Mouse (Mus musculus): ENCODE measurements at regions not wholly inside any gene's neighbourhood (a gene's known extent, or its start where the extent isn't known, plus 50 kb on each side); places are given as distances from the start of the nearest gene placed in this dataset.
A peak's percentile ranks its signal among the peaks of the same experiment; 100 is the strongest.

DNA sequence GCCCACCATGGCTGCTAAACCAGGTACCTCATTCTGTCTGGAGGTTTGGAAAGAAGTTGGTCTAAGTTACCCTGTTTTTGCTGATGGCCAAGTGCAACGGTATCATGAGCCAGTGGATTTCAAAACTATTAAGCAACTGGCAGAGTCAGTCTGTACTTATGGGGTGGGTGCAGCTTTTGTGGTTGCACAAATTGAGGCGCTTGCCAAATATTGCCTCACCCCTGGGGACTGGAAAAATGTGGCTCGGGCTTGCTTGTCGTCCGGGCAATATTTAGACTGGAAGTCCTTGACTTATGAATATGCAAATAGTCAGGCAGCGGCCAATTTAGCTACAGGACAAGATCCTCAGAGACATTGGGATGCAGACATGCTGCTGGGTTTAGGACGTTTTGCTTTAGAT, 110.2 kb downstream of the Olfr164 start:
- no peaks in the 10 kb centered on the region for H3K9me3 ChIP-seq (ENCODE audit: low read length)
- H3K27me3 ChIP-seq (ENCODE audit: insufficient read depth, low read length): no peaks in the 10 kb centered on the region
- no peak overlapping the region for H3K27ac ChIP-seq (ENCODE audit: low read depth)
- ATAC-seq: no peak
- no peak overlapping the region for H3K4me2 ChIP-seq (ENCODE audit: low read depth, low read length)
- DNase-seq: peak; percentile 11
- H3K9ac ChIP-seq (replicated peaks): no peak overlapping the region
- WGBS (ENCODE audit: insufficient replicate concordance): 78% methylated on average over 7 of the region's 7 CpGs
- H3K4me1 ChIP-seq (ENCODE audit: insufficient read depth): no peaks in the 10 kb centered on the region
- H3K4me3 ChIP-seq (ENCODE audit: low read depth, low read length): no peak overlapping the region
- no peaks in the 10 kb centered on the region for H3K36me3 ChIP-seq (replicated peaks; ENCODE audit: insufficient read depth, low read length)
- TF ChIP-seq CTCF (IDR thresholded peaks at IDR 0.05; ENCODE audit: low read depth) (no peak), EP300 (IDR thresholded peaks at IDR 0.05; ENCODE audit: low read depth) (no peak)

DNA sequence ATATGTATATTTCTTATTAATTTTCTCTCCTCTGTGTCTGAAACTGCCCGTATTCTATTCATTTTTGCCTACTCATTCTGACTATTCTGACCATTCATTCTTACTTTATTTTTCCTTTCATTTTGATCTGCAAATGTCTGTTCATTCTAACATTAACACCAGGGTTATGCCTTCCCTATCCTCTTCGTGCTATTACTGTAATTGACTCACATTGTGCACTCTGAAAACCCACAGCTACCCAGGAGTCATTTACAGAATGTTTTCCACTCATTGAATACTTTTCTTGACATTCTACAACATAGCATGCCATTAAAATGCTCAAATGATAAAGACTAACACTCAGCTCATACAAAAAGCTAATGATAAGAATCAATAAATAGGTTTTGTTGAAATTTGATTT, 112.9 kb downstream of the Olfr164 start:
- Histone ChIP-seq H3K4me2 (ENCODE audit: low read depth, low read length) (no peak overlapping the region), H3K9me3 (ENCODE audit: low read length) (no peaks in the 10 kb centered on the region), H3K36me3 (replicated peaks; ENCODE audit: insufficient read depth, low read length) (no peaks in the 10 kb centered on the region), H3K4me1 (ENCODE audit: insufficient read depth) (no peaks in the 10 kb centered on the region), H3K27ac (ENCODE audit: low read depth) (no peak overlapping the region), H3K9ac (replicated peaks) (no peak overlapping the region), H3K4me3 (ENCODE audit: low read depth, low read length) (no peak overlapping the region), H3K27me3 (ENCODE audit: insufficient read depth, low read length) (no peaks in the 10 kb centered on the region)
- DNase-seq (no peak), ATAC-seq (no peak)
- 65% methylated on average over 2 of the region's 2 CpGs for WGBS (ENCODE audit: insufficient replicate concordance)
- TF ChIP-seq EP300 (IDR thresholded peaks at IDR 0.05; ENCODE audit: low read depth) (no peak), CTCF (IDR thresholded peaks at IDR 0.05; ENCODE audit: low read depth) (no peak)

DNA sequence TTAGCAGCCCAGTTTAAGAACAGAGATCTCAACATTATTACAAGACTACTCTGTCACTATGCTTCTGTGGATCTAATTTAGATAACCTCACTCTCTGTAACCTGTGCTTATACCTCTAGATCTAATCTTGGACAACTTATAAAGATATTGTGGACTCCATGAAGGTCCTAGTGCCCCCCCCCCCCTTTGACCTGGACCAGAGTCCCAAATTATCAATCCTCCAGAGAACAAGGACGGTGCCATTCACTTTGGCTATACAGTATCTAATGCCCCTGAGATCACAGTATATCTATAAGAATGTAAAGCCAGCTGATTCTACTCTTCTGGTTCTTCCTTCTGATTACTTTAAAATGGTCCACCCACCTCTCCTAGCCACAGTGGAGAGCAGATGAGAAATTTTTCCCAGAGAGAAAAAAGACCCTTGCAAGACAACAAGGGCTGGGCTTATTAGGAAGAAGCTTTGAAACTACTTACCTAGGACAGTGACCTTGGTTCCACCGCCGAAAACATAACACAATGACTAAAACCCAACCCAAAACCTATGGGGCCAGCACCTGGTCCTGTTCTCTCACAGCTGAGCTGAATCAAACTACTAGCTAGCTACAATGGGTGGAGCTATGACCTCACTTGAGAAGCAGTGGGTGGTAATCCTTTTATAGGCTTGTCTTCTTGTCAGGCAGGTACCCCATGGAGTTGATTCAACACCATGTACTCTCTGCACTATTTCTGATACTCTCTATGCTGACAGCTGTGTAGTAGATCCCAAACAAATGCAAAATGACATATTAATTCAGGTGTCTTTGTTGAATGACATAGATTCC, 113.9 kb downstream of the Olfr164 start:
- Histone ChIP-seq H3K27ac (ENCODE audit: low read depth) (no peak overlapping the region), H3K27me3 (ENCODE audit: insufficient read depth, low read length) (no peaks in the 10 kb centered on the region), H3K36me3 (replicated peaks; ENCODE audit: insufficient read depth, low read length) (no peaks in the 10 kb centered on the region), H3K4me1 (ENCODE audit: insufficient read depth) (no peaks in the 10 kb centered on the region), H3K9me3 (ENCODE audit: low read length) (no peaks in the 10 kb centered on the region), H3K4me2 (ENCODE audit: low read depth, low read length) (no peak overlapping the region), H3K4me3 (ENCODE audit: low read depth, low read length) (no peak overlapping the region), H3K9ac (replicated peaks) (no peak overlapping the region)
- TF ChIP-seq EP300 (IDR thresholded peaks at IDR 0.05; ENCODE audit: low read depth): no peak
- no peak for TF ChIP-seq CTCF (IDR thresholded peaks at IDR 0.05; ENCODE audit: low read depth)
- ATAC-seq (no peak), DNase-seq (no peak)
- 77% methylated on average over 3 of the region's 3 CpGs for WGBS (ENCODE audit: insufficient replicate concordance)

DNA sequence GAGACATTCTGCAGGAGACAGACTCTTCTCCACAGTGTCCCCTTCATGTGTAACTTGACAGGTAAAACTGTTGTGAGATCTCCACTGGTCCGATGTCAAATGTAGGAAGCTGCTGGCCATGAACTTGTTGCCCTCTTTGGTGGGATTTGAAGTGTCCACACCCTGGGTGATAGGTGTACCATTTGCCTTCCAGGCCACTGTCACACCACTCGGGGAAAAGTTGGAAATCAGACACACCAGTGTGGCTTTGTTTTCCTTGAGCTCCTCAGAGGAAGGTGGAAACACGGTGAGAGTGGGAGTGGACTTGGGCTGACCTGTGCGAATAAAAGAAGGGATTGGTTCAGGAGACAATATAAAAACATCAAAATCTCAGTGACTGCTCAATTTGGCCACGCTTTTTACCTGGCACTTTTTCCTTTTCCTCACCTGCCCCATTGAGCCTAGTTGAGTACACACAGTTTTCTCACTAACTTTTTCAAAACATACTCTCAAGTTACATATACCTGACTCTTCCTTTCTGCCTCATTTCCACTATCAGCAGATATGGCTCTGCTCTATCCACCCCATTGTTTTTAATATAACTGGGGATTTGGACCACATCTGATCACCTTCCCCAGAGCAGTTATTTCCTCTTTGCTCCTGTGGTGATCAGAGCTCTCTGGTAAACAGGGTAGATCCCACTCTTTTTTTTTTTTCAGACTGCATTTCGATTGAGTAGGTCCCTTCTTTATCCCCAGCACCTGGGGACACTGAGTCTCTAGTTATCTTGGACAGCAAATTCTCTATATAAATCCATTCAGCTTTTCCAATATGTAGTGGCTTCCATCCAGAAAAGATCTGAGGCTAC, 115.1 kb downstream of the Olfr164 start:
- 61% methylated on average over 6 of the region's 6 CpGs for WGBS (ENCODE audit: insufficient replicate concordance)
- H3K4me3 ChIP-seq (ENCODE audit: low read depth, low read length): no peak overlapping the region
- TF ChIP-seq EP300 (IDR thresholded peaks at IDR 0.05; ENCODE audit: low read depth): no peak
- TF ChIP-seq CTCF (IDR thresholded peaks at IDR 0.05; ENCODE audit: low read depth): no peak
- no peaks in the 10 kb centered on the region for H3K9me3 ChIP-seq (ENCODE audit: low read length)
- no peak overlapping the region for H3K9ac ChIP-seq (replicated peaks)
- H3K4me2 ChIP-seq (ENCODE audit: low read depth, low read length): no peak overlapping the region
- no peak for ATAC-seq
- DNase-seq: no peak
- H3K36me3 ChIP-seq (replicated peaks; ENCODE audit: insufficient read depth, low read length): no peaks in the 10 kb centered on the region
- no peak overlapping the region for H3K27ac ChIP-seq (ENCODE audit: low read depth)
- no peaks in the 10 kb centered on the region for H3K27me3 ChIP-seq (ENCODE audit: insufficient read depth, low read length)
- no peaks in the 10 kb centered on the region for H3K4me1 ChIP-seq (ENCODE audit: insufficient read depth)

- H3K27me3 ChIP-seq (ENCODE audit: insufficient read depth, low read length): no peaks in the 10 kb centered on the region
- no peak for ATAC-seq
- H3K27ac ChIP-seq (ENCODE audit: low read depth): no peak overlapping the region
- H3K4me3 ChIP-seq (ENCODE audit: low read depth, low read length): no peak overlapping the region
- H3K9me3 ChIP-seq (ENCODE audit: low read length): no peaks in the 10 kb centered on the region
- TF ChIP-seq EP300 (IDR thresholded peaks at IDR 0.05; ENCODE audit: low read depth): no peak
- TF ChIP-seq CTCF (IDR thresholded peaks at IDR 0.05; ENCODE audit: low read depth): no peak
- no peak for DNase-seq
- H3K4me1 ChIP-seq (ENCODE audit: insufficient read depth): no peaks in the 10 kb centered on the region
- no peaks in the 10 kb centered on the region for H3K36me3 ChIP-seq (replicated peaks; ENCODE audit: insufficient read depth, low read length)
- no peak overlapping the region for H3K9ac ChIP-seq (replicated peaks)
- no peak overlapping the region for H3K4me2 ChIP-seq (ENCODE audit: low read depth, low read length)
Observed at GRCm38 (mm10) chr16:19197638-19198440, 116.0 kb downstream of the Olfr164 start.
